Mouse (Mus musculus): ENCODE results near the gene Tprn. TPM values are rescaled to one million over a fixed set of nuclear protein-coding genes. Genes with fewer than 3 reads are reported as not detected.

The Tprn gene
- polyA plus RNA-seq, 2 experiments: 4.9 to 6.1 TPM

- no peak overlapping the region for H3K27ac ChIP-seq (replicated peaks; ENCODE audit: low read depth, low read length)
- DNase-seq (ENCODE audit: low spot score) (no peak), ATAC-seq (ENCODE audit: low FRiP score, low read depth) (no peak)
- peaks cover 9% of the 10 kb centered on the region; the same call in 1 of the 2 replicates for H3K36me3 ChIP-seq (ENCODE audit: control insufficient read depth, insufficient read depth, low read length)
- H3K9me3 ChIP-seq (ENCODE audit: control insufficient read depth, low read length): no peaks in the 10 kb centered on the region
- no peak overlapping the region for H3K9ac ChIP-seq (ENCODE audit: low read depth, low read length, severe bottlenecking)
- no peaks in the 10 kb centered on the region for H3K27me3 ChIP-seq (ENCODE audit: control insufficient read depth, insufficient read depth, low read length)
- 67% methylated on average over 5 of the region's 5 CpGs for WGBS
- H3K4me1 ChIP-seq (ENCODE audit: control insufficient read depth, insufficient read depth, low read length): peaks cover 10% of the 10 kb centered on the region
- TF ChIP-seq POLR2A (IDR thresholded peaks at IDR 0.05; ENCODE audit: borderline replicate concordance, extremely low read depth, insufficient read depth, insufficient read length): no peak
- H3K4me3 ChIP-seq (replicated peaks; ENCODE audit: low read length): no peak overlapping the region
- H3K4me2 ChIP-seq (replicated peaks; ENCODE audit: low read depth, low read length, severe bottlenecking): no peak overlapping the region
Observed at GRCm38 (mm10) chr2:25221331-25221772, 41.1 kb upstream of the Tprn start.

DNA sequence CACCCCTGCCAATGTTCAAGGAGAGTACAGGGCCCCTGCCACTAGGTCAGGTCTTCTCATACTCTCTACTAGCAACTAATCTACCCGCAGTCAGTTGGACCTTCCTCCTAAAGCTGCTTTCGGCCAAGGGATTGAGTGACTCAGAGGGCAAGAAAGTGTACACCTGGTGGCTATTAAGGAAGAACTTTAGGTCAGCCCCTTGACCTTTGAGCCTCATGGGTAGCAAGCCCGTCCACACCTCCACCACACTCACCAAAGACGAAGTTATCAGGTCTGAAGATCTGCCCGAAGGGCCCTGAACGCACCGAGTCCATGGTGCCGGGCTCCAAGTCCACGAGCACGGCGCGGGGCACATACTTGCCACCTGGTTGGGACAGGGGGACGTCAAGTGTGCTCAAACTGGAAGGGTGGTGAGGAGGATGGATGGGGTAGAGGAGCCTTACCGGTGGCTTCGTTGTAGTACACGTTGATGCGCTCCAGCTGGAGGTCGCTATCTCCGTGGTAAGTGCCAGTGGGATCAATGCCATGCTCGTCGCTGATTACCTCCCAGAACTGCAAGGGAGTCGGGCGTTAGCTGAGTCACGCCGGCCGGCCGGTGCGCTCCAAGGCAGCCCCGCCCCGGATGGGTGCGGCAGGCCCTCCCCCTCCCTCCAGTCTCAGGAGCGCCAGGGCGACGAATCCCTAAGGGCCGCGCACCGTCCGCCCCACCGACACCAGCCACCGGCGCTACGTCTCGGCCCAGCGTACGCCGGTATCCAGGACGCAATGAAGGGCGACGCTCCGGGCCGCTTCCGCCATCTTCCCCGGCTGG lies 38.5 kb upstream of the Tprn start:
- Histone ChIP-seq H3K9ac (ENCODE audit: low read depth, low read length, severe bottlenecking) (peak overlapping the region; percentile 76), H3K4me2 (replicated peaks; ENCODE audit: low read depth, low read length, severe bottlenecking) (peak overlapping the region; percentile 57), H3K9me3 (ENCODE audit: control insufficient read depth, low read length) (no peaks in the 10 kb centered on the region), H3K27me3 (ENCODE audit: control insufficient read depth, insufficient read depth, low read length) (no peaks in the 10 kb centered on the region), H3K27ac (replicated peaks; ENCODE audit: low read depth, low read length) (peak overlapping the region; percentile 79), H3K4me1 (ENCODE audit: control insufficient read depth, insufficient read depth, low read length) (peaks cover 11% of the 10 kb centered on the region), H3K36me3 (ENCODE audit: control insufficient read depth, insufficient read depth, low read length) (peaks cover 9% of the 10 kb centered on the region; the same call in 1 of the 2 replicates), H3K4me3 (replicated peaks; ENCODE audit: low read length) (peak overlapping the region; percentile 86)
- 0 out of 2 replicates have a peak, but pooled peaks have one; percentile 4 for ATAC-seq (ENCODE audit: low FRiP score, low read depth)
- TF ChIP-seq POLR2A (IDR thresholded peaks at IDR 0.05; ENCODE audit: borderline replicate concordance, extremely low read depth, insufficient read depth, insufficient read length): no peak
- 4% methylated on average over 35 of the region's 53 CpGs for WGBS
- DNase-seq (ENCODE audit: low spot score): peak; percentile 54

GRCm38 (mm10) chr2:25224492-25224765 lies 38.0 kb upstream of the Tprn start, which contains the start of gene Tubb4b:
Gene Tubb4b, minus strand, starts transcription at chr2:25224702.
- Histone ChIP-seq H3K4me3 (replicated peaks; ENCODE audit: low read length) (peak within 1 kb of the TSS; percentile 86), H3K27ac (replicated peaks; ENCODE audit: low read depth, low read length) (peak within 1 kb of the TSS; percentile 91), H3K4me2 (replicated peaks; ENCODE audit: low read depth, low read length, severe bottlenecking) (peak within 1 kb of the TSS; percentile 57), H3K27me3 (ENCODE audit: control insufficient read depth, insufficient read depth, low read length) (no peaks in the 10 kb centered on the region), H3K9me3 (ENCODE audit: control insufficient read depth, low read length) (no peaks in the 10 kb centered on the region), H3K36me3 (ENCODE audit: control insufficient read depth, insufficient read depth, low read length) (peaks cover 9% of the 10 kb centered on the region; the same call in 1 of the 2 replicates), H3K9ac (ENCODE audit: low read depth, low read length, severe bottlenecking) (peak within 1 kb of the TSS; percentile 76), H3K4me1 (ENCODE audit: control insufficient read depth, insufficient read depth, low read length) (peaks cover 12% of the 10 kb centered on the region)
- WGBS: 0% methylated on average over 13 of the region's 17 CpGs
- no peak for DNase-seq (ENCODE audit: low spot score)
- TF ChIP-seq POLR2A (IDR thresholded peaks at IDR 0.05; ENCODE audit: borderline replicate concordance, extremely low read depth, insufficient read depth, insufficient read length): peak; percentile 99; the same call in 1 of the 2 replicates
- no peak for ATAC-seq (ENCODE audit: low FRiP score, low read depth)

DNA sequence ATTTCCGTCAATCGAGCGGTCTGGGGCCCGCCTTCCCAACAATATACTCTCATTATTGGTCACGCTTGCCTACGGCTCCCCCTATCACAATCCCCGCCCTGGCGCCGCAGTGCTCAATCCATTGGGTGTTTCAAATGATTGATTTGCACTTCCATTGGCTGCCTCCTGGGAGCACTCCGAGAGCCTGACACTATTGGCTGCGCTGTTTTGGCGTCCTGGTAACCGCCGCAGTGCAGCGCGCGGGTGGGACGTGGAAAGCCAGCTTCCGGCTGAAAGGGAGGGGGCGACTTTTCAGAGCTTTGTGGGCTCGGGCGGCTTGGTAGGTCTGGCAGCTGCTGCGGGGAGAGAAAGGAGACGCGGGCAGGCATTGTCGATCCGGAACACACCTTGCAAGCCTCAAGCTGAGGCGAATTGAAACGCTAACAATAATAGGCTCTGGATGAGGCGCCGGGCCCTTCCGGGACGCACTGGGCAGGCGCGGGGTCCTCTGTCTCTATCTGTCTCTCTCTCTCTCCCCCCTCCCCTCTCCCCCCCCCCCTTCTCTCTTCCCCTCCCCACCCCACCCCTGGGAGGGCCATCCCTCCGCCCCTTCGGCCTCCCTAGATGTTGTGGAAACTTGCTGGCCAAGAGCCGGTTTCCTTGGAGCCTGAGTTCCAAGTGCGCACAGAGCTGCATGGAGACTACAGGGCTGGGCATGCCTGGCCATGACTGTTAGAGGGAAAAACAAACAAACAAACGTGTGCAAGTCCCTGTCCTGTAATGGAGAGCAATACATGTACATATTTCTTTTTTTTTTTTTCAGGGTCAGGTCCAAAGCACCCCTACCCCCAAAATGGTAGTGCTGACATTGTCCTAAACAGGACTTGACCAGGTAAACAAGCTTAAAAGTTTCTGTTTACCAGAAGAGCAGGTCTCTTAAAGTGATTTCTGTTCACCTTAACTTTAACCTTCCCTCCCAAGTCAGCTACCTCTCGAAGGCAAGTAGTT lies 37.4 kb upstream of the Tprn start:
- Histone ChIP-seq H3K27ac (replicated peaks; ENCODE audit: low read depth, low read length) (peak overlapping the region; percentile 91), H3K4me3 (replicated peaks; ENCODE audit: low read length) (peak overlapping the region; percentile 86), H3K9ac (ENCODE audit: low read depth, low read length, severe bottlenecking) (peak overlapping the region; percentile 72), H3K4me2 (replicated peaks; ENCODE audit: low read depth, low read length, severe bottlenecking) (peak overlapping the region; percentile 50), H3K4me1 (ENCODE audit: control insufficient read depth, insufficient read depth, low read length) (peaks cover 12% of the 10 kb centered on the region), H3K36me3 (ENCODE audit: control insufficient read depth, insufficient read depth, low read length) (peaks cover 9% of the 10 kb centered on the region; the same call in 1 of the 2 replicates), H3K27me3 (ENCODE audit: control insufficient read depth, insufficient read depth, low read length) (no peaks in the 10 kb centered on the region), H3K9me3 (ENCODE audit: control insufficient read depth, low read length) (no peaks in the 10 kb centered on the region)
- TF ChIP-seq POLR2A (IDR thresholded peaks at IDR 0.05; ENCODE audit: borderline replicate concordance, extremely low read depth, insufficient read depth, insufficient read length): peak; percentile 78; the same call in 1 of the 2 replicates
- DNase-seq (ENCODE audit: low spot score) (peak; percentile 100), ATAC-seq (ENCODE audit: low FRiP score, low read depth) (peak; percentile 96)
- WGBS: 2% methylated on average over 35 of the region's 41 CpGs
